In the genomic region with DNA sequence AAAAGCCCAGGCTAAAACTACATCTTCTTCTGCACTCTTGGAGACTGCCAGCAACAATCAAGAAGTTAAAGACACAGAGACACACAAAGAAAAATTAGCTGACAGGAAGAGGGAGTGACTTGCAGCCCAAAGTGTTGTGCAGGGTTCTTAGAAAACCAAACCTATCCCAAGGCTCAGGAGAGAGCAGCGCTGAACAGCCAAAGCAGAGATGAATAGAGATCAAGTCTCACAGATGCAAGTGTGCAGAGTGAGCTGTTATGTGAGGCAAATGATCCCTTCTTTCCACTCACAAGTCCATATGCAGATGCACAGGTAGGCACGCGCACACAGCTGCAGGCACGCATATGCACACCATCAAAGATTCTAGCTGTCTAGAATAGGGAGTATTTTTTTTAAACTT, we compare ENCODE assay signal across 19 mouse cellular contexts.
A peak's percentile ranks its signal among the peaks of the same experiment; 100 is the strongest.
DNase-seq lines count a peak whose midpoint lies in the region; ATAC-seq and TF ChIP-seq lines count a peak whose summit lies in the region.
"Had no signal": no experiment of that assay in that cellular context is flagged by ENCODE, and none has a peak within 500 bp of the region (broad histone marks: within the 10 kb centered on the region; RNA-seq: fewer than 3 reads in every experiment).

No protein-coding gene starts in this region.

- H3K36me3 ChIP-seq in hindbrain, embryonic 12.5 days, result no peaks in the 10 kb centered on the region
- H3K36me3 ChIP-seq in hindbrain, embryonic 13.5 days, result no peaks in the 10 kb centered on the region
- H3K36me3 ChIP-seq in kidney, postnatal 0 days (ENCODE audit: insufficient read depth, low read length), result no peaks in the 10 kb centered on the region
- H3K36me3 ChIP-seq in embryonic facial prominence, embryonic 15.5 days, result no peaks in the 10 kb centered on the region
- H3K36me3 ChIP-seq: heart, embryonic 10.5 days; midbrain, embryonic 15.5 days; neural tube, embryonic 12.5 days had no signal

- H3K27ac ChIP-seq in hindbrain, embryonic 12.5 days, result 0 out of 2 replicates have a peak overlapping the region, but pooled peaks have one; percentile 23
- no peak overlapping the region for H3K27ac ChIP-seq in hindbrain, embryonic 13.5 days
- H3K27ac ChIP-seq in kidney, postnatal 0 days, result peak overlapping the region; percentile 71
- H3K27ac ChIP-seq in embryonic facial prominence, embryonic 15.5 days (replicated peaks), result peak overlapping the region; percentile 65
- H3K27ac ChIP-seq: forebrain, embryonic 13.5 days; gastrocnemius, adult 2 months; heart, embryonic 10.5 days; hindbrain, postnatal 0 days; macrophage; midbrain, embryonic 15.5 days; neural tube, embryonic 12.5 days had no signal

- no peak overlapping the region for H3K4me2 ChIP-seq in hindbrain, embryonic 12.5 days (replicated peaks)
- no peak overlapping the region for H3K4me2 ChIP-seq in hindbrain, embryonic 13.5 days
- no peak overlapping the region for H3K4me2 ChIP-seq in kidney, postnatal 0 days (ENCODE audit: low read length)
- no peak overlapping the region for H3K4me2 ChIP-seq in embryonic facial prominence, embryonic 15.5 days (replicated peaks)
- H3K4me2 ChIP-seq: forebrain, embryonic 13.5 days; midbrain, embryonic 15.5 days; neural tube, embryonic 12.5 days had no signal

- H3K9me3 ChIP-seq in hindbrain, embryonic 12.5 days (replicated peaks), result no peaks in the 10 kb centered on the region
- no peaks in the 10 kb centered on the region for H3K9me3 ChIP-seq in hindbrain, embryonic 13.5 days
- H3K9me3 ChIP-seq in kidney, postnatal 0 days (replicated peaks; ENCODE audit: low read length), result no peaks in the 10 kb centered on the region
- H3K9me3 ChIP-seq in embryonic facial prominence, embryonic 15.5 days (replicated peaks), result no peaks in the 10 kb centered on the region
- H3K9me3 ChIP-seq: forebrain, embryonic 13.5 days; heart, embryonic 10.5 days; midbrain, embryonic 15.5 days; neural tube, embryonic 12.5 days had no signal

- H3K27me3 ChIP-seq in hindbrain, embryonic 12.5 days, result peaks cover 4% of the 10 kb centered on the region; the same call in 1 of the 2 replicates
- H3K27me3 ChIP-seq in hindbrain, embryonic 13.5 days, result no peaks in the 10 kb centered on the region
- H3K27me3 ChIP-seq in kidney, postnatal 0 days (ENCODE audit: insufficient read depth, low read length), result no peaks in the 10 kb centered on the region
- H3K27me3 ChIP-seq in embryonic facial prominence, embryonic 15.5 days, result no peaks in the 10 kb centered on the region
- H3K27me3 ChIP-seq: midbrain, embryonic 15.5 days; neural tube, embryonic 12.5 days had no signal

- H3K9ac ChIP-seq in hindbrain, embryonic 12.5 days, result no peak overlapping the region
- no peak overlapping the region for H3K9ac ChIP-seq in hindbrain, embryonic 13.5 days
- no peak overlapping the region for H3K9ac ChIP-seq in kidney, postnatal 0 days (ENCODE audit: low read depth, low read length)
- no peak overlapping the region for H3K9ac ChIP-seq in embryonic facial prominence, embryonic 15.5 days
- H3K9ac ChIP-seq: forebrain, embryonic 13.5 days; liver, postnatal 0 days; midbrain, embryonic 15.5 days; neural tube, embryonic 12.5 days had no signal

- WGBS in hindbrain, embryonic 12.5 days, result 85% methylated on average over 4 of the region's 4 CpGs
- 88% methylated on average over 4 of the region's 4 CpGs for WGBS in hindbrain, embryonic 13.5 days
- 46% methylated on average over 4 of the region's 4 CpGs for WGBS in kidney, postnatal 0 days
- 77% methylated on average over 4 of the region's 4 CpGs for WGBS in embryonic facial prominence, embryonic 15.5 days

- DNase-seq in kidney, postnatal 0 days (ENCODE audit: low spot score), result peak; percentile 54
- no peak for DNase-seq in kidney, postnatal 36 days
- no peak for DNase-seq in adrenal gland, postnatal 10 days
- DNase-seq in thymus, postnatal 4 days, result no peak
- DNase-seq: cerebellum, adult 11 months; cerebellum, postnatal 14 days; gastrocnemius, adult 2 months; kidney, adult 8-10 months; left cerebral cortex, postnatal 4 days; liver, postnatal 0 days had no signal

- no peak for TF ChIP-seq CTCF in kidney, postnatal 0 days (IDR thresholded peaks at IDR 0.05; ENCODE audit: low read depth)

- ATAC-seq in hindbrain, embryonic 12.5 days (ENCODE audit: low FRiP score), result no peak
- ATAC-seq in hindbrain, embryonic 13.5 days (ENCODE audit: low FRiP score), result no peak
- no peak for ATAC-seq in kidney, postnatal 0 days (replicated peaks; ENCODE audit: low FRiP score, low read depth)
- ATAC-seq in embryonic facial prominence, embryonic 15.5 days (ENCODE audit: insufficient number of reproducible peaks, low FRiP score, low TSS enrichment, low read depth), result no peak
- ATAC-seq: forebrain, embryonic 13.5 days; hindbrain, postnatal 0 days; liver, postnatal 0 days; midbrain, embryonic 15.5 days had no signal

- H3K4me1 ChIP-seq in hindbrain, embryonic 12.5 days, result peaks cover 5% of the 10 kb centered on the region
- H3K4me1 ChIP-seq in hindbrain, embryonic 13.5 days (replicated peaks), result 0 out of 2 replicates have a peak, but pooled peaks cover 5% of the 10 kb centered on the region
- H3K4me1 ChIP-seq in kidney, postnatal 0 days (replicated peaks; ENCODE audit: insufficient read depth, low read length), result peaks cover 18% of the 10 kb centered on the region
- peaks cover 28% of the 10 kb centered on the region for H3K4me1 ChIP-seq in embryonic facial prominence, embryonic 15.5 days
- H3K4me1 ChIP-seq: midbrain, embryonic 15.5 days had no signal

- no peak overlapping the region for H3K4me3 ChIP-seq in hindbrain, embryonic 12.5 days
- H3K4me3 ChIP-seq in hindbrain, embryonic 13.5 days, result no peak overlapping the region
- no peak overlapping the region for H3K4me3 ChIP-seq in kidney, postnatal 0 days (replicated peaks; ENCODE audit: low read depth, low read length)
- no peak overlapping the region for H3K4me3 ChIP-seq in embryonic facial prominence, embryonic 15.5 days (replicated peaks)
- H3K4me3 ChIP-seq: forebrain, embryonic 13.5 days; gastrocnemius, adult 2 months; heart, embryonic 10.5 days; midbrain, embryonic 15.5 days; neural tube, embryonic 12.5 days had no signal
